Mouse (Mus musculus): ENCODE results near the gene Ajap1.

DNA sequence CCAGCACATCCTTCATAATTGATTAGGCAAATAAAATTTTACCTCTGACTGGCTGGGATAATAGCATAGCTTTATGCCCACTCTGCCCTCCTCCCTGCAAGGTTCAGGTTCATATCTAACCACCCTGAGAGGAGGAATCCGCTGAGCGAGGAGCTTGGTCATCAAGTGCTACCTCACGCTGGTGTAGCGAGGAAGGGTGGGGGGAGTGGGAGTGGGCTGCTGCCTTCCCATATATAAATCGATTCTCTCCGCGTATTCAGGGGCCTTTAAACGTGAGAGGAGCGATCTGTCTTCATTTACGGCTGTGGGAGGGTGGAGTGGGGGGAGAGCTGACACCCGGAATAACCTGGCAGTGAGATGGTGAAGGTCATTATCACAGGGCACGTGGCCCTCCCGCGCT lies 47.9 kb upstream of the Ajap1 start:
- TF ChIP-seq CTCF (IDR thresholded peaks at IDR 0.05) (no peak), POLR2A (IDR thresholded peaks at IDR 0.05; ENCODE audit: insufficient read depth, low read depth, low read length) (no peak)
